Mouse (Mus musculus): ENCODE measurements around the gene Gm8011.
"Not testable (repeated sequence)": the region's sequence is repeated elsewhere in the genome, so short reads cannot be mapped to it uniquely, and the experiment has no call there.

Gene Gm8011

GRCm38 (mm10) chr14:42463581-42463980 lies at the start of gene Gm8011:
Gm8011 (plus strand) TSS chr14:42463881.
- DNase-seq, result not testable (repeated sequence)

GRCm38 (mm10) chr14:42439573-42439972 lies 24.1 kb upstream of the Gm8011 start, which contains the start of gene Gm8005:
Gm8005 (minus strand) TSS chr14:42439673.
- DNase-seq, result not testable (repeated sequence)

- not testable (repeated sequence) for DNase-seq
Observed at GRCm38 (mm10) chr14:42502249-42502648, 38.6 kb downstream of the Gm8011 start, which contains the start of gene Gm8020. Gm8020 (minus strand) TSS chr14:42502349.
